Mouse (Mus musculus): Measurements from ENCODE around the gene Prrg1. TPM values are rescaled to one million over a fixed set of nuclear protein-coding genes. Genes with fewer than 3 reads are reported as not detected.
A peak's percentile ranks its signal among the peaks of the same experiment; 100 is the strongest.

Prrg1 gene
- total RNA-seq (2014; rRNA removed; ENCODE audit: low replicate concordance): 3.0 and 3.4 TPM in 2 replicates
- 3.5 TPM in 2 replicates for polyA plus RNA-seq (2015; fragmentation: Nextera tagmentation; extraction: Ambion mirVana)

- H3K27me3 ChIP-seq (ENCODE audit: control insufficient read depth, insufficient read depth, low read length): no peaks in the 10 kb centered on the region
- no peaks in the 10 kb centered on the region for H3K4me1 ChIP-seq (ENCODE audit: control insufficient read depth, insufficient read depth)
- 11% methylated on average over 34 of the region's 36 CpGs for WGBS
- peak within 1 kb of the TSS; percentile 65 for H3K9ac ChIP-seq (replicated peaks; ENCODE audit: low read depth, low read length)
- peak; percentile 65 for DNase-seq (ENCODE audit: low spot score)
- H3K4me3 ChIP-seq (ENCODE audit: low read depth, low read length): peak within 1 kb of the TSS; percentile 62
- peak within 1 kb of the TSS; percentile 61 for H3K4me2 ChIP-seq (ENCODE audit: low read depth, low read length)
- TF ChIP-seq CTCF (IDR thresholded peaks at IDR 0.05; ENCODE audit: low read depth): no peak
- no peak for TF ChIP-seq EP300 (IDR thresholded peaks at IDR 0.05; ENCODE audit: low read depth)
- no peaks in the 10 kb centered on the region for H3K9me3 ChIP-seq (replicated peaks; ENCODE audit: control insufficient read depth, low read length)
- H3K27ac ChIP-seq (ENCODE audit: low read depth): peak within 1 kb of the TSS; percentile 83
- ATAC-seq (ENCODE audit: insufficient read depth, low read depth): peak; percentile 93
- H3K36me3 ChIP-seq (replicated peaks; ENCODE audit: control insufficient read depth, insufficient read depth, low read length): no peaks in the 10 kb centered on the region
Measured at GRCm38 (mm10) chrX:78583202-78584004, at the start of gene Prrg1. TSS of gene Prrg1 (minus strand) at chrX:78583896.

- WGBS: 46% methylated on average over 2 of the region's 2 CpGs
Measured at GRCm38 (mm10) chrX:78605814-78606213, 22.1 kb upstream of the Prrg1 start.

DNA sequence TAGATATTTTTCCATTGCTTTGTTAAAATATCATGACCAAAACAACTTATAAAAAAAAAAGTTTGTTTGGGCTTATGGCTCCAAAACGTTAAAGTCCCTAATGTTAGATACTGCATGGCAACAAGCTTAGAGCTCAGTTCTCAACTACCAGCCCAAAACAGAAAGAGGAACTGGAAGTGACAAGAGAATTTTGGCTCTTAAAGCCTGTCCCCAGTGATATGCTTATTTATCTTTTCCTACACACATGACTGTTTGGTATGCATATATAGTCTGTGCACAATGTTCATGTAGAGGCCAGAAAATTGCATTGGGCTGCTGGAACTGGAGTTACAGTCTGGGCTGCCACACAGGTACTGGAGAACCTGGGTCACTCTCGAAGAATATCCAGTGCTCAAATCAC, 9.4 kb upstream of the Prrg1 start:
- Histone ChIP-seq H3K9me3 (replicated peaks; ENCODE audit: control insufficient read depth, low read length) (no peaks in the 10 kb centered on the region), H3K4me1 (ENCODE audit: control insufficient read depth, insufficient read depth) (no peaks in the 10 kb centered on the region)
- WGBS: 36% methylated on average over 2 of the region's 2 CpGs

More at GRCm38 (mm10) chrX:78605814-78606213, 22.1 kb upstream of the Prrg1 start:
- Histone ChIP-seq H3K4me3 (ENCODE audit: low read depth, low read length) (no peak overlapping the region), H3K27me3 (ENCODE audit: control insufficient read depth, insufficient read depth, low read length) (no peaks in the 10 kb centered on the region), H3K9ac (replicated peaks; ENCODE audit: low read depth, low read length) (no peak overlapping the region), H3K4me1 (ENCODE audit: control insufficient read depth, insufficient read depth) (no peaks in the 10 kb centered on the region), H3K27ac (ENCODE audit: low read depth) (no peak overlapping the region), H3K4me2 (ENCODE audit: low read depth, low read length) (no peak overlapping the region), H3K36me3 (replicated peaks; ENCODE audit: control insufficient read depth, insufficient read depth, low read length) (no peaks in the 10 kb centered on the region), H3K9me3 (replicated peaks; ENCODE audit: control insufficient read depth, low read length) (no peaks in the 10 kb centered on the region)
- no peak for TF ChIP-seq CTCF (IDR thresholded peaks at IDR 0.05; ENCODE audit: low read depth)
- TF ChIP-seq EP300 (IDR thresholded peaks at IDR 0.05; ENCODE audit: low read depth): no peak
- ATAC-seq (ENCODE audit: insufficient read depth, low read depth) (no peak), DNase-seq (ENCODE audit: low spot score) (no peak)

GRCm38 (mm10) chrX:78582854-78583201, 868 bp downstream of the Prrg1 start:
- Histone ChIP-seq H3K27ac (ENCODE audit: low read depth) (peak overlapping the region; percentile 83), H3K9me3 (replicated peaks; ENCODE audit: control insufficient read depth, low read length) (no peaks in the 10 kb centered on the region), H3K4me1 (ENCODE audit: control insufficient read depth, insufficient read depth) (no peaks in the 10 kb centered on the region), H3K9ac (replicated peaks; ENCODE audit: low read depth, low read length) (peak overlapping the region; percentile 65), H3K4me3 (ENCODE audit: low read depth, low read length) (peak overlapping the region; percentile 62), H3K4me2 (ENCODE audit: low read depth, low read length) (peak overlapping the region; percentile 61), H3K27me3 (ENCODE audit: control insufficient read depth, insufficient read depth, low read length) (no peaks in the 10 kb centered on the region), H3K36me3 (replicated peaks; ENCODE audit: control insufficient read depth, insufficient read depth, low read length) (no peaks in the 10 kb centered on the region)
- TF ChIP-seq CTCF (IDR thresholded peaks at IDR 0.05; ENCODE audit: low read depth): no peak
- TF ChIP-seq EP300 (IDR thresholded peaks at IDR 0.05; ENCODE audit: low read depth): no peak
- ATAC-seq (ENCODE audit: insufficient read depth, low read depth) (peak; percentile 58), DNase-seq (ENCODE audit: low spot score) (peak; percentile 50)
- WGBS: 13% methylated on average over 12 of the region's 21 CpGs

More for the DNA sequence above, 9.4 kb upstream of the Prrg1 start:
- Histone ChIP-seq H3K9ac (replicated peaks; ENCODE audit: low read depth, low read length) (no peak overlapping the region), H3K27ac (ENCODE audit: low read depth) (no peak overlapping the region), H3K4me3 (ENCODE audit: low read depth, low read length) (no peak overlapping the region), H3K27me3 (ENCODE audit: control insufficient read depth, insufficient read depth, low read length) (no peaks in the 10 kb centered on the region), H3K4me2 (ENCODE audit: low read depth, low read length) (no peak overlapping the region), H3K36me3 (replicated peaks; ENCODE audit: control insufficient read depth, insufficient read depth, low read length) (no peaks in the 10 kb centered on the region)
- ATAC-seq (ENCODE audit: insufficient read depth, low read depth) (no peak), DNase-seq (ENCODE audit: low spot score) (no peak)
- TF ChIP-seq CTCF (IDR thresholded peaks at IDR 0.05; ENCODE audit: low read depth) (no peak), EP300 (IDR thresholded peaks at IDR 0.05; ENCODE audit: low read depth) (no peak)

GRCm38 (mm10) chrX:78563451-78563850, 20.2 kb downstream of the Prrg1 start:
- no peak for ATAC-seq (ENCODE audit: insufficient read depth, low read depth)
- 33% methylated on average over 2 of the region's 2 CpGs for WGBS
- DNase-seq (ENCODE audit: low spot score): no peak

More at GRCm38 (mm10) chrX:78563451-78563850, 20.2 kb downstream of the Prrg1 start:
- H3K27me3 ChIP-seq (ENCODE audit: control insufficient read depth, insufficient read depth, low read length): no peaks in the 10 kb centered on the region
- H3K4me1 ChIP-seq (ENCODE audit: control insufficient read depth, insufficient read depth): no peaks in the 10 kb centered on the region
- no peak overlapping the region for H3K4me3 ChIP-seq (ENCODE audit: low read depth, low read length)
- H3K9ac ChIP-seq (replicated peaks; ENCODE audit: low read depth, low read length): no peak overlapping the region
- no peak overlapping the region for H3K4me2 ChIP-seq (ENCODE audit: low read depth, low read length)
- no peaks in the 10 kb centered on the region for H3K36me3 ChIP-seq (replicated peaks; ENCODE audit: control insufficient read depth, insufficient read depth, low read length)
- H3K27ac ChIP-seq (ENCODE audit: low read depth): no peak overlapping the region
- TF ChIP-seq EP300 (IDR thresholded peaks at IDR 0.05; ENCODE audit: low read depth) (no peak), CTCF (IDR thresholded peaks at IDR 0.05; ENCODE audit: low read depth) (no peak)
- no peaks in the 10 kb centered on the region for H3K9me3 ChIP-seq (replicated peaks; ENCODE audit: control insufficient read depth, low read length)
